Mouse (Mus musculus) forebrain, embryonic 15.5 days (tissue): ENCODE results near the gene Nyap2. TPM values are rescaled to one million over a fixed set of nuclear protein-coding genes. Genes with fewer than 3 reads are reported as not detected.
A peak's percentile ranks its signal among the peaks of the same experiment; 100 is the strongest.

Source experiments
- ATAC-seq: fragments of 200-750 bp; cut with Nextera tagmentation; replicated peaks from 2 replicates; pipeline ENCODE4 v1.8.0; 2017; ENCODE audit warnings: mild to moderate bottlenecking, moderate TSS enrichment, moderate library complexity
- H3K27ac ChIP-seq: fragments of 300-500 bp; sonication (generic); replicated peaks from 2 replicates; pipeline ENCODE4 v1.5.1; 2015; ENCODE audit warnings: mild to moderate bottlenecking, inconsistent platforms
- H3K27me3 ChIP-seq: fragments of 300-500 bp; sonication (generic); 2 replicates; pipeline ENCODE4 v1.6.1; 2015; ENCODE audit warnings: inconsistent platforms
- H3K36me3 ChIP-seq: fragments of 300-500 bp; sonication (generic); 2 replicates; pipeline ENCODE4 v1.6.1; 2015; ENCODE audit warnings: mild to moderate bottlenecking, inconsistent platforms
- H3K4me1 ChIP-seq: fragments of 300-500 bp; sonication (generic); 2 replicates; pipeline ENCODE4 v1.6.1; 2015; ENCODE audit warnings: inconsistent platforms
- H3K4me2 ChIP-seq: fragments of 300-500 bp; sonication (generic); replicated peaks from 2 replicates; pipeline ENCODE4 v1.6.1; 2015; ENCODE audit warnings: mild to moderate bottlenecking, inconsistent platforms
- H3K4me3 ChIP-seq: fragments of 300-500 bp; sonication (generic); 2 replicates; pipeline ENCODE4 v1.5.1; 2015; ENCODE audit warnings: mild to moderate bottlenecking, inconsistent platforms
- H3K9ac ChIP-seq: fragments of 300-500 bp; sonication (generic); replicated peaks from 2 replicates; pipeline ENCODE4 v1.6.1; 2015; ENCODE audit warnings: mild to moderate bottlenecking, inconsistent platforms
- H3K9me3 ChIP-seq: fragments of 300-500 bp; sonication (generic); 2 replicates; pipeline ENCODE4 v1.6.1; 2016; ENCODE audit warnings: inconsistent platforms
- WGBS: fragments of 180-500 bp; shearing (Covaris S2); methylation state at CpG from one replicate; pipeline ENCODE4 v1.1.7; 2015; ENCODE audit warnings: mixed read lengths; 5-methylcytosine and 5-hydroxymethylcytosine counted together
- polyA plus RNA-seq: library from polyadenylated mRNA; unstranded; fragments of >200 nt; fragmentation: Nextera tagmentation; extraction: Ambion mirVana; gene quantifications from 2 replicates; pipeline ENCODE4 v1.2.1, GENCODE M21; 2015

Nyap2 gene
- polyA plus RNA-seq, 1 experiment from 2014 or later, result 8.6 TPM

- Histone ChIP-seq H3K4me3 (no peak overlapping the region), H3K4me2 (no peak overlapping the region), H3K36me3 (no peaks in the 10 kb centered on the region), H3K27ac (no peak overlapping the region), H3K4me1 (no peaks in the 10 kb centered on the region), H3K9ac (no peak overlapping the region), H3K27me3 (no peaks in the 10 kb centered on the region), H3K9me3 (no peaks in the 10 kb centered on the region)
- ATAC-seq, result no peak
- WGBS, result 59% methylated on average over 3 of the region's 3 CpGs
Observed at GRCm38 (mm10) chr1:81303389-81303788, 226.6 kb downstream of the Nyap2 start.

GRCm38 (mm10) chr1:81307407-81307806 is 230.7 kb downstream of the Nyap2 start:
- Histone ChIP-seq H3K27me3 (no peaks in the 10 kb centered on the region), H3K27ac (no peak overlapping the region), H3K4me2 (no peak overlapping the region), H3K4me1 (no peaks in the 10 kb centered on the region), H3K4me3 (no peak overlapping the region), H3K9me3 (no peaks in the 10 kb centered on the region), H3K36me3 (no peaks in the 10 kb centered on the region), H3K9ac (no peak overlapping the region)
- no peak for ATAC-seq

- no peak overlapping the region for H3K4me3 ChIP-seq
- no peak overlapping the region for H3K4me2 ChIP-seq
- H3K4me1 ChIP-seq, result no peaks in the 10 kb centered on the region
- H3K36me3 ChIP-seq, result no peaks in the 10 kb centered on the region
- H3K27me3 ChIP-seq, result no peaks in the 10 kb centered on the region
- no peak overlapping the region for H3K9ac ChIP-seq
- no peak for ATAC-seq
- H3K27ac ChIP-seq, result no peak overlapping the region
- no peaks in the 10 kb centered on the region for H3K9me3 ChIP-seq
- 55% methylated on average over 2 of the region's 2 CpGs for WGBS
Observed at GRCm38 (mm10) chr1:81307934-81308333, 231.2 kb downstream of the Nyap2 start.

- Histone ChIP-seq H3K36me3 (no peaks in the 10 kb centered on the region), H3K4me3 (no peak overlapping the region), H3K9ac (no peak overlapping the region), H3K27me3 (no peaks in the 10 kb centered on the region), H3K27ac (no peak overlapping the region), H3K4me1 (no peaks in the 10 kb centered on the region), H3K9me3 (no peaks in the 10 kb centered on the region), H3K4me2 (no peak overlapping the region)
- WGBS, result 0% methylated on average over 1 of the region's 1 CpGs
- ATAC-seq, result peak; percentile 68
Observed at GRCm38 (mm10) chr1:81310087-81310626, 233.4 kb downstream of the Nyap2 start.

GRCm38 (mm10) chr1:81316403-81316994 is 239.7 kb downstream of the Nyap2 start:
- no peaks in the 10 kb centered on the region for H3K9me3 ChIP-seq
- WGBS, result 50% methylated on average over 9 of the region's 9 CpGs
- H3K36me3 ChIP-seq, result no peaks in the 10 kb centered on the region
- H3K9ac ChIP-seq, result no peak overlapping the region
- ATAC-seq, result peak; percentile 84
- H3K4me3 ChIP-seq, result no peak overlapping the region
- 0 out of 2 replicates have a peak overlapping the region, but pooled peaks have one; percentile 6 for H3K27ac ChIP-seq
- peaks cover 5% of the 10 kb centered on the region; the same call in 1 of the 2 replicates for H3K4me1 ChIP-seq
- no peaks in the 10 kb centered on the region for H3K27me3 ChIP-seq
- no peak overlapping the region for H3K4me2 ChIP-seq

- no peaks in the 10 kb centered on the region for H3K36me3 ChIP-seq
- peak; percentile 70 for ATAC-seq
- no peaks in the 10 kb centered on the region for H3K27me3 ChIP-seq
- no peak overlapping the region for H3K4me3 ChIP-seq
- H3K9ac ChIP-seq, result no peak overlapping the region
- no peak overlapping the region for H3K4me2 ChIP-seq
- H3K27ac ChIP-seq, result 0 out of 2 replicates have a peak overlapping the region, but pooled peaks have one; percentile 6
- peaks cover 5% of the 10 kb centered on the region; the same call in 1 of the 2 replicates for H3K4me1 ChIP-seq
- WGBS, result 21% methylated on average over 5 of the region's 5 CpGs
- H3K9me3 ChIP-seq, result no peaks in the 10 kb centered on the region
Observed at GRCm38 (mm10) chr1:81316995-81317413, 240.3 kb downstream of the Nyap2 start.

GRCm38 (mm10) chr1:81387722-81388121 is 311.0 kb downstream of the Nyap2 start:
- H3K4me3 ChIP-seq, result no peak overlapping the region
- H3K27me3 ChIP-seq, result no peaks in the 10 kb centered on the region
- H3K9me3 ChIP-seq, result no peaks in the 10 kb centered on the region
- H3K9ac ChIP-seq, result no peak overlapping the region
- no peaks in the 10 kb centered on the region for H3K4me1 ChIP-seq
- no peak for ATAC-seq
- H3K27ac ChIP-seq, result no peak overlapping the region
- no peak overlapping the region for H3K4me2 ChIP-seq
- 67% methylated on average over 1 of the region's 1 CpGs for WGBS
- H3K36me3 ChIP-seq, result no peaks in the 10 kb centered on the region
